Mouse (Mus musculus): Measurements from ENCODE around the gene Actg1. TPM values are rescaled to one million over a fixed set of nuclear protein-coding genes. Genes with fewer than 3 reads are reported as not detected.
A peak's percentile ranks its signal among the peaks of the same experiment; 100 is the strongest.

Gene Actg1
- polyA plus RNA-seq, 2 experiments = 256 to 451 TPM

DNA sequence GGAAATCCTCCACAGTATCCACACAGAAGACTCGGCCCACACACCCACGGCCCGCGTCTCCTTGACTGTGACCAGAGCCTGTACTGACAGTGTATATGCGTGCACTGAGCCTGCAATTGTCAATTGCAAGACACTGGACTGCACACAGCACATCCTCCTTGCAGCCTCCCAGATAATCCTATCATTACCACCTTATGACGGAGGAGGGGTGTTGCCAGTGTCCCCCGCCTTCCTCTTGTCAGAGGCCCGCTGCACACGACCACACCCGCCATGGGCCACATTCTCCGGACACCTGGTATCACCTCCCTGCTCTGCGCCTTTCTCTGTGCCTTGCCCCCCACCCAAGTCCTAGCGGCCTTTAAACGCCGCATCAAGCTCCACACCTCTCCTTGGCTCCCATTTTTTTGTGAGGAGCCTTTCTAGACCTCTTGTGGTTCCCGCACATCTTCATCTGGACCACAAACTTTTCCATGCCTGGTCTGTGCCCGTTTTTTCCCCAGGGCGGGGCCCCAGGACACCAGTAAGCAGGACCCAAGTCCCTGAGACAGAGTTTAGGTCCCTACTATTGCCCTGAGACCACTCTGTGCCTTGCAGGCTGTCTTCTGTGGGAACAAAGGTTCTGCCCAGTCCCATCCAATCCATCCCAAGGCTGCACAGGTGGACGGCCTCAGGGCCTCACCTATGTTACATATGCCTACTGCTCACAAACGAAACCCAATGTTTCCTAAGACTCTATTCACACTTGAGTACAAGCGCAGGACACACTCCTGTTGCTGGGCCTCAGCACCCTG, 44.6 kb downstream of the Actg1 start:
- H3K9ac ChIP-seq (replicated peaks) = peak overlapping the region; percentile 68
- peak; percentile 80 for TF ChIP-seq EP300 (IDR thresholded peaks at IDR 0.05; ENCODE audit: low read depth)
- TF ChIP-seq CTCF (IDR thresholded peaks at IDR 0.05; ENCODE audit: low read depth) = no peak
- 25% methylated on average over 21 of the region's 21 CpGs for WGBS (ENCODE audit: insufficient replicate concordance)
- H3K4me1 ChIP-seq (replicated peaks; ENCODE audit: control insufficient read depth in 2 of 2, insufficient read depth in 2 of 2, low read length in 1 of 2) = peaks cover 68 to 74% of the 10 kb centered on the region in 2 experiments
- peak; percentile 77 to 79 (median 79) for DNase-seq (ENCODE audit: low read depth in 3 of 3, low spot score in 3 of 3)
- H3K4me2 ChIP-seq (ENCODE audit: low read depth) = peak overlapping the region; percentile 100
- peak overlapping the region; percentile 13 to 74 for H3K4me3 ChIP-seq (ENCODE audit: insufficient read depth in 1 of 2, low read depth in 2 of 2, low read length in 2 of 2)
- no peaks in the 10 kb centered on the region for H3K36me3 ChIP-seq (replicated peaks; ENCODE audit: control insufficient read depth, insufficient read depth, low read depth)
- H3K9me3 ChIP-seq (ENCODE audit: control insufficient read depth, low read length) = no peaks in the 10 kb centered on the region
- H3K27me3 ChIP-seq (ENCODE audit: control insufficient read depth, insufficient read depth, low read length) = peaks cover 4% of the 10 kb centered on the region; the same call in 1 of the 2 replicates
- peak overlapping the region; percentile 78 for H3K27ac ChIP-seq
- ATAC-seq (ENCODE audit: insufficient read depth) = peak; percentile 77

DNA sequence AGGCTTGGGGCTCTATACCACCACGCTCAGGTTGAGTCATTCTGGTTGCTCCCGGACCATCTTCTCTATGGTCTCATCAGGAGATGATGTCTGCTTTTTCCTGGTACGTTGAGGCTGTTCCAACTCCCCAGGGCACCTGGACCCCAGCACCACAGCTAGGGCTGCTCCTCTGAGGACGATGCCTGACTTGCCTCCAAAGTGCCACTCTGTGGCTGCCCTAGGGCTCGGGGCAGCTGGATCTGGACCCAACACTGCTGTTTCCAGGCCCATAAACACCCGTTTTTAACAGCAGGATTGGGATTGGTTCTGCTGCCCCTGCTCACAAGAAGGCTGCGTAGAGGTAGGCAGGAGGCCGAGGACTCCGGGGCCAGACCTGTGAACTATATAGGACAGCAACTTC, 45.2 kb downstream of the Actg1 start:
- Histone ChIP-seq H3K27me3 (ENCODE audit: control insufficient read depth, insufficient read depth, low read length) (no peaks in the 10 kb centered on the region; the same call in 1 of the 2 replicates), H3K36me3 (replicated peaks; ENCODE audit: control insufficient read depth, insufficient read depth, low read depth) (no peaks in the 10 kb centered on the region), H3K9me3 (ENCODE audit: control insufficient read depth, low read length) (no peaks in the 10 kb centered on the region), H3K27ac (peak overlapping the region; percentile 78), H3K9ac (replicated peaks) (peak overlapping the region; percentile 60), H3K4me1 (replicated peaks; ENCODE audit: control insufficient read depth in 2 of 2, insufficient read depth in 2 of 2, low read length in 1 of 2) (peaks cover 68 to 74% of the 10 kb centered on the region in 2 experiments), H3K4me2 (ENCODE audit: low read depth) (peak overlapping the region; percentile 100), H3K4me3 (ENCODE audit: insufficient read depth in 1 of 2, low read depth in 2 of 2, low read length in 2 of 2) (peak overlapping the region; percentile 13 to 74; a peak in 3 of 4 replicates)
- DNase-seq (ENCODE audit: low read depth in 3 of 3, low spot score in 3 of 3) (no peak), ATAC-seq (ENCODE audit: insufficient read depth) (no peak; the same call in 1 of the 2 replicates)
- no peak for TF ChIP-seq EP300 (IDR thresholded peaks at IDR 0.05; ENCODE audit: low read depth)
- no peak for TF ChIP-seq CTCF (IDR thresholded peaks at IDR 0.05; ENCODE audit: low read depth)
- 64% methylated on average over 9 of the region's 9 CpGs for whole genome bisulfite sequencing (ENCODE audit: insufficient replicate concordance)

DNA sequence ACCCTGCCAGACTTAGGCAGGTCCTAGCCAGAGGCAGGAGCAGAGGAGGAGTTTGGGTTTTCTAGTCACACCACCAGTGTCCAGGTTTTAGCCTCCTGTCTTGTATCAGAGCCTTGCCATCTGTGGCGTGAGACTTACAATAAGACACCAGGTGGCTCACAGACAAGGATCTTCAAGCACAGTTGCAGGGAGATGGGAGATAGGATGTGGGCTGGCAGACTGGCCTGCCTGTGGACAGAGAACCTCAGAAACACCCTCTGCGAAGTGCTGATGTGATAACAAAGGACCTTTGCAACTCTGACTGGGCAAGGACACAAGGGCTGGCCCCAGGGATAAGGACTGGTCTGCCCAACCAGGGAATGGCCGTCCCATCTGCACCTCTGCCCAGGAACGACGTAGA, 48.9 kb downstream of the Actg1 start:
- Histone ChIP-seq H3K9ac (replicated peaks) (peak overlapping the region; percentile 25; the same call in 1 of the 2 replicates), H3K27ac (no peak overlapping the region; the same call in 1 of the 2 replicates)

DNA sequence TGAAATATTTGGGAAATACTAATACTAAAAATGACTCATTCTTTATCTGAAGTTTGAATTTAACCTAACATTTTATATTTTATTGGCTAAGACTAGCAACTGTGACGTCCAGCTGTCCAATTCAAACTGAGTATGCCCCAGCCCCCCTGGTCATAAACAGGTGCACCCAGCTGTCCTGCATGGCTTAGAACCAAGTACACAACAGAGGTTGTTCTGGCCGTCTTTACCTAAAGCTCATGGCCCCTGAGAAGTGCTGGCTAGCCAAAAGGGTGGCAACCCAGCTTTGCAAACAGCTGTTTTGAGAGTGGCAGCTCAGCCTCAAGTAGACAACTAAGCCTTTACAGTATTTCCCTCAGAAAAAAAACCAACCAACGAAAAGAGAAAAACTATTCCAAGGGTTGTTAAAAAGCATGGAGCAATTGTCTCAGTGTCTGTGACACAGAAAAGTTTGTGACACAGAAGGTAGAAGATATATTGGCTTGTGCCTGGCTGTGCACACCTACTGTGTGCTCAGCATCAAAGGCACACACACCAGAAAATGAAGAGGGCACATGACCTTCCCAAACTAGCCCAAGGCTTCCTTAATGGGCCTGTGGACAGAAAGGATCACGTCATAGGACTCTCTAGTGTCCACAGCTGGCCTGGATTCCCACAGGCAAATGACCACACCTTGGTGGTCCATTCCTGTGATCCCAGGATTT, 49.8 kb downstream of the Actg1 start:
- H3K9me3 ChIP-seq (ENCODE audit: control insufficient read depth, low read length) = no peaks in the 10 kb centered on the region
- TF ChIP-seq EP300 (IDR thresholded peaks at IDR 0.05; ENCODE audit: low read depth) (no peak), CTCF (IDR thresholded peaks at IDR 0.05; ENCODE audit: low read depth) (no peak)
- peaks cover 40 to 47% of the 10 kb centered on the region in 2 experiments for H3K4me1 ChIP-seq (replicated peaks; ENCODE audit: control insufficient read depth in 2 of 2, insufficient read depth in 2 of 2, low read length in 1 of 2)
- H3K4me2 ChIP-seq (ENCODE audit: low read depth) = no peak overlapping the region
- WGBS (ENCODE audit: insufficient replicate concordance) = 69% methylated on average over 4 of the region's 4 CpGs
- H3K9ac ChIP-seq (replicated peaks) = no peak overlapping the region
- H3K27me3 ChIP-seq (ENCODE audit: control insufficient read depth, insufficient read depth, low read length) = no peaks in the 10 kb centered on the region
- DNase-seq (ENCODE audit: low read depth in 3 of 3, low spot score in 3 of 3) = no peak
- H3K27ac ChIP-seq = no peak overlapping the region
- H3K36me3 ChIP-seq (replicated peaks; ENCODE audit: control insufficient read depth, insufficient read depth, low read depth) = no peaks in the 10 kb centered on the region
- H3K4me3 ChIP-seq (ENCODE audit: insufficient read depth in 1 of 2, low read depth in 2 of 2, low read length in 2 of 2) = no peak overlapping the region
- no peak for ATAC-seq (ENCODE audit: insufficient read depth)

More for the DNA sequence above, 48.9 kb downstream of the Actg1 start:
- no peak for TF ChIP-seq CTCF (IDR thresholded peaks at IDR 0.05; ENCODE audit: low read depth)
- TF ChIP-seq EP300 (IDR thresholded peaks at IDR 0.05; ENCODE audit: low read depth) = no peak; the same call in 1 of the 2 replicates
- WGBS (ENCODE audit: insufficient replicate concordance) = 14% methylated on average over 5 of the region's 5 CpGs
- no peak overlapping the region for H3K4me3 ChIP-seq (ENCODE audit: insufficient read depth in 1 of 2, low read depth in 2 of 2, low read length in 2 of 2)
- ATAC-seq (ENCODE audit: insufficient read depth) = no peak
- H3K9me3 ChIP-seq (ENCODE audit: control insufficient read depth, low read length) = no peaks in the 10 kb centered on the region
- H3K4me1 ChIP-seq (replicated peaks; ENCODE audit: control insufficient read depth in 2 of 2, insufficient read depth in 2 of 2, low read length in 1 of 2) = peaks cover 49 to 55% of the 10 kb centered on the region in 2 experiments
- no peak overlapping the region; the same call in 1 of the 2 replicates for H3K4me2 ChIP-seq (ENCODE audit: low read depth)
- no peak for DNase-seq (ENCODE audit: low read depth in 3 of 3, low spot score in 3 of 3)
- H3K27me3 ChIP-seq (ENCODE audit: control insufficient read depth, insufficient read depth, low read length) = no peaks in the 10 kb centered on the region
- no peaks in the 10 kb centered on the region for H3K36me3 ChIP-seq (replicated peaks; ENCODE audit: control insufficient read depth, insufficient read depth, low read depth)

DNA sequence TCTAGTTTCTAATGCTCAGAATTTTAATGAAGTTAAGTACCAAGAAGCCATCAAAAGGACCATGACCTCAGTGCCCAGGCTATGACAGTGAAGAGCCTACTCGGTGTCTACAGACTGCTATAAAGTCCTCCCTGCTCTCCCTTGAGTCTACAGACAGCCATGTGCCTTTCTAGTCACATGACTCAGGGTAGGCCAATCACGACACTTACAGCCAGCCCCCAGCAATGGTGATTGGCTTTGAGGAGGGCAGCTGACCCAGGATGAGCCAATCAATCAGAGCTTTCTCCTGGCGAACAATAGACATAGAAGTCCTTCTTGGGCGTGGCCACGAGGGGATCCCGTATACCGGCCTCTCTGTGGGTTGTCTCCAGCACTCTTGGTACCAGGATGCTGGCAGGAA, 50.6 kb downstream of the Actg1 start:
- ATAC-seq (ENCODE audit: insufficient read depth) = no peak
- 69% methylated on average over 7 of the region's 7 CpGs for WGBS (ENCODE audit: insufficient replicate concordance)
- H3K9ac ChIP-seq (replicated peaks) = no peak overlapping the region
- TF ChIP-seq CTCF (IDR thresholded peaks at IDR 0.05; ENCODE audit: low read depth) (no peak), EP300 (IDR thresholded peaks at IDR 0.05; ENCODE audit: low read depth) (no peak)
- no peak overlapping the region for H3K4me2 ChIP-seq (ENCODE audit: low read depth)
- H3K9me3 ChIP-seq (ENCODE audit: control insufficient read depth, low read length) = no peaks in the 10 kb centered on the region
- H3K27ac ChIP-seq = no peak overlapping the region
- peaks cover 33 to 39% of the 10 kb centered on the region in 2 experiments for H3K4me1 ChIP-seq (replicated peaks; ENCODE audit: control insufficient read depth in 2 of 2, insufficient read depth in 2 of 2, low read length in 1 of 2)
- H3K27me3 ChIP-seq (ENCODE audit: control insufficient read depth, insufficient read depth, low read length) = no peaks in the 10 kb centered on the region
- DNase-seq (ENCODE audit: low read depth in 3 of 3, low spot score in 3 of 3) = no peak
- H3K4me3 ChIP-seq (ENCODE audit: insufficient read depth in 1 of 2, low read depth in 2 of 2, low read length in 2 of 2) = no peak overlapping the region
- no peaks in the 10 kb centered on the region for H3K36me3 ChIP-seq (replicated peaks; ENCODE audit: control insufficient read depth, insufficient read depth, low read depth)

Measured in liver, embryonic 14.5 days (tissue).